Mouse (Mus musculus): ENCODE data around the gene Mreg. TPM values are rescaled to one million over a fixed set of nuclear protein-coding genes. Genes with fewer than 3 reads are reported as not detected.

Gene Mreg
- total and polyA plus RNA-seq, 3 experiments, result not detected

- Histone ChIP-seq H3K79me2 (ENCODE audit: control insufficient read depth, insufficient read depth, low read length, poor library complexity) (no peaks in the 10 kb centered on the region), H3K36me3 (ENCODE audit: control insufficient read depth in 1 of 2, insufficient read depth in 2 of 2, low read length in 2 of 2) (no peaks in the 10 kb centered on the region)
Measured at GRCm38 (mm10) chr1:72186151-72186550, 26.0 kb downstream of the Mreg start.

DNA sequence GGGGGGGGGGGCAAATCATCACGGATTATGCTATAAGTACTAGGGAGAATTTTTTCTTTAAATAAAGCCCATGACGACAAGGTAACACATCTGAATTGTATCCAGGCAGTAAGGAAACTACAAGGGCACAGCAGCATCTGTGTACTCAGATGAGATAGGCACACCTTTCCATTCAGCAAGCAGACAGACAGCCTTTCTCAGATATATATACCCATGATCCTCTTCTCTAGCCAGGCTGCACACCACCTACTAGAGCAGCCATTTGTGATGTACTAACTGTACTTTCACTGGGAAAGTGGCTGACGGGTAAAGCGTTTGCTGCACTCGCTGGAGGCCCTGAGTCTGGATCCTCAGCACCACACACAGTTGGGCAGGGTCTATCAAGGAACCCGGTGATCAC lies 28.6 kb downstream of the Mreg start:
- no peaks in the 10 kb centered on the region for H3K36me3 ChIP-seq (ENCODE audit: control insufficient read depth in 1 of 2, insufficient read depth in 2 of 2, low read length in 2 of 2)
- H3K9ac ChIP-seq (ENCODE audit: control insufficient read depth, low read depth, low read length, poor library complexity, severe bottlenecking), result no peak overlapping the region
- DNase-seq (ENCODE audit: low read depth, low spot score), result no peak
- no peaks in the 10 kb centered on the region for H3K27me3 ChIP-seq (ENCODE audit: control insufficient read depth in 1 of 2, insufficient read depth in 2 of 2, low read length in 2 of 2)
- no peak overlapping the region for H3K4me3 ChIP-seq (ENCODE audit: control insufficient read depth in 1 of 2, insufficient read depth in 1 of 2, low read depth in 2 of 2, low read length in 2 of 2)
- TF ChIP-seq CTCF (IDR thresholded peaks at IDR 0.05 in 2 of 3, conservative IDR thresholded peaks at IDR 0.05 in 1 of 3; ENCODE audit: control insufficient read depth in 1 of 3, insufficient read depth in 1 of 3, low read depth in 2 of 3, low read length in 3 of 3, poor library complexity in 1 of 3, severe bottlenecking in 1 of 3), result no peak
- TF ChIP-seq MXI1 (IDR thresholded peaks at IDR 0.05; ENCODE audit: low read depth, low read length), result no peak
- no peak for TF ChIP-seq TAL1 (IDR thresholded peaks at IDR 0.05; ENCODE audit: low read length)
- TF ChIP-seq RAD21 (IDR thresholded peaks at IDR 0.05; ENCODE audit: low read depth, low read length), result no peak
- no peak for TF ChIP-seq TCF12 (IDR thresholded peaks at IDR 0.05; ENCODE audit: low read depth, low read length)
- no peak for TF ChIP-seq GATA1 (IDR thresholded peaks at IDR 0.05; ENCODE audit: low read depth, low read length)
- no peak for TF ChIP-seq SIN3A (IDR thresholded peaks at IDR 0.05; ENCODE audit: low read length)
- no peak for TF ChIP-seq BHLHE40 (IDR thresholded peaks at IDR 0.05; ENCODE audit: borderline replicate concordance, low read depth, low read length)
- no peak overlapping the region for H3K27ac ChIP-seq (ENCODE audit: control insufficient read depth, low read depth, low read length)
- no peaks in the 10 kb centered on the region for H3K9me3 ChIP-seq (replicated peaks; ENCODE audit: insufficient read depth, low read length)
- H3K4me1 ChIP-seq (ENCODE audit: control insufficient read depth in 1 of 2, insufficient read depth in 2 of 2, low read length in 2 of 2), result no peaks in the 10 kb centered on the region
- no peaks in the 10 kb centered on the region for H3K79me2 ChIP-seq (ENCODE audit: control insufficient read depth, insufficient read depth, low read length, poor library complexity)

More at GRCm38 (mm10) chr1:72186151-72186550, 26.0 kb downstream of the Mreg start:
- TF ChIP-seq MYB (IDR thresholded peaks at IDR 0.05; ENCODE audit: low read depth, low read length) (no peak), USF2 (IDR thresholded peaks at IDR 0.05; ENCODE audit: borderline replicate concordance in 1 of 2, insufficient read depth in 1 of 2, low read depth in 1 of 2, low read length in 2 of 2) (no peak), RAD21 (IDR thresholded peaks at IDR 0.05; ENCODE audit: low read depth, low read length) (no peak)
- Histone ChIP-seq H3K4me1 (ENCODE audit: control insufficient read depth in 1 of 2, insufficient read depth in 2 of 2, low read length in 2 of 2) (no peaks in the 10 kb centered on the region), H3K9ac (ENCODE audit: control insufficient read depth, low read depth, low read length, poor library complexity, severe bottlenecking) (no peak overlapping the region), H3K9me3 (replicated peaks; ENCODE audit: insufficient read depth, low read length) (no peaks in the 10 kb centered on the region), H3K27me3 (ENCODE audit: control insufficient read depth in 1 of 2, insufficient read depth in 2 of 2, low read length in 2 of 2) (no peaks in the 10 kb centered on the region), H3K4me3 (ENCODE audit: control insufficient read depth in 1 of 2, insufficient read depth in 1 of 2, low read depth in 2 of 2, low read length in 2 of 2) (no peak overlapping the region), H3K27ac (ENCODE audit: control insufficient read depth, low read depth, low read length) (no peak overlapping the region)
- DNase-seq (ENCODE audit: low read depth, low spot score), result no peak

DNA sequence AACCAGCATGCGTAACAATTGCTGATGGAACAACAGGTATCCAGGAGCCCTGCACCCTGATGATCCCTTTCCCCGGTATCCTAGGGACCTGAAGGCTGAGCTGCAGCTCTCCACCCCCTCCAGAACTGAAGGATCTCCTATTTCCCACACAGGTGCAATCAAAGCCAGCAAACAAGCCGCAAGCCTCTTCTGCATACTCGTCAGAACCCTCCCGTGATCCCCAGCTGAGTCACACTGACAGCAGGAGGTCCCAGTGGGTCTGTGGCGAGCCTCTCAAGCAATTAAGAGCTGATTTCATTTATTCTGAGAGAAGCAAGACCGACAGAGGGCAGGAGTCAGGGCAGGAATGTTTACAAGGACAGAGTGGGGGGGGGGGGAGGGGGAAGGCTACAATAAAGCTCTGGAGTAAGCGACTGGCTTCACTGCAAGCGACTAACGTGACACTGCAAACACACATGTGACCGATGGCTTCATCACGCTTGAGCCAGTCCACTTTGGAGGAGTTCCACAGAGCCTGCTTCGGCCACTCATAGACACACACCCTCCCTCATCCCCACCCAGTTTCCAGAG lies 29.1 kb downstream of the Mreg start:
- Histone ChIP-seq H3K36me3 (ENCODE audit: control insufficient read depth in 1 of 2, insufficient read depth in 2 of 2, low read length in 2 of 2) (no peaks in the 10 kb centered on the region), H3K79me2 (ENCODE audit: control insufficient read depth, insufficient read depth, low read length, poor library complexity) (no peaks in the 10 kb centered on the region), H3K9me3 (replicated peaks; ENCODE audit: insufficient read depth, low read length) (no peaks in the 10 kb centered on the region), H3K9ac (ENCODE audit: control insufficient read depth, low read depth, low read length, poor library complexity, severe bottlenecking) (no peak overlapping the region), H3K27me3 (ENCODE audit: control insufficient read depth in 1 of 2, insufficient read depth in 2 of 2, low read length in 2 of 2) (no peaks in the 10 kb centered on the region), H3K4me3 (ENCODE audit: control insufficient read depth in 1 of 2, insufficient read depth in 1 of 2, low read depth in 2 of 2, low read length in 2 of 2) (no peak overlapping the region), H3K27ac (ENCODE audit: control insufficient read depth, low read depth, low read length) (no peak overlapping the region), H3K4me1 (ENCODE audit: control insufficient read depth in 1 of 2, insufficient read depth in 2 of 2, low read length in 2 of 2) (no peaks in the 10 kb centered on the region)
- no peak for DNase-seq (ENCODE audit: low read depth, low spot score)
- no peak for TF ChIP-seq HCFC1 (IDR thresholded peaks at IDR 0.05; ENCODE audit: low read depth, low read length)
- TF ChIP-seq RAD21 (IDR thresholded peaks at IDR 0.05; ENCODE audit: low read depth, low read length), result no peak
- TF ChIP-seq POLR2AphosphoS2 (IDR thresholded peaks at IDR 0.05; ENCODE audit: low read length), result no peak
- TF ChIP-seq TAL1 (IDR thresholded peaks at IDR 0.05; ENCODE audit: low read length), result no peak
- TF ChIP-seq SIN3A (IDR thresholded peaks at IDR 0.05; ENCODE audit: low read length), result no peak
- no peak for TF ChIP-seq CHD1 (IDR thresholded peaks at IDR 0.05; ENCODE audit: low read depth, low read length)
- TF ChIP-seq RCOR1 (IDR thresholded peaks at IDR 0.05; ENCODE audit: low read depth, low read length), result no peak
- no peak for TF ChIP-seq TBP (IDR thresholded peaks at IDR 0.05; ENCODE audit: low read depth, low read length)
- TF ChIP-seq POLR2A (IDR thresholded peaks at IDR 0.05; ENCODE audit: control insufficient read depth in 1 of 2, insufficient read depth in 1 of 2, low read depth in 1 of 2, low read length in 2 of 2, poor library complexity in 1 of 2), result no peak
- TF ChIP-seq KAT2A (conservative IDR thresholded peaks at IDR 0.05; ENCODE audit: low read depth, low read length), result no peak
- no peak for TF ChIP-seq GABPA (IDR thresholded peaks at IDR 0.05; ENCODE audit: low read depth, low read length)

All from MEL (cell line).